Mouse (Mus musculus) liver, embryonic 14.5 days (tissue): ENCODE results near the gene Hist1h1d.

Experiments used
- CTCF ChIP-seq: IDR thresholded peaks from 2 replicates; pipeline ENCODE4 v1.5.1; 2016; ENCODE audit warnings: antibody characterized with exemption, low read depth, control low read depth
- EP300 ChIP-seq: IDR thresholded peaks from 2 replicates; pipeline ENCODE4 v1.6.1; 2016; ENCODE audit warnings: antibody characterized with exemption, low read depth

- TF ChIP-seq CTCF = no peak
- TF ChIP-seq EP300 = no peak; the same call in 1 of the 2 replicates
Measured at GRCm38 (mm10) chr13:23576351-23576881, 23.4 kb downstream of the Hist1h1d start.
